Mouse (Mus musculus) ES-E14 (cell line): ENCODE results near the gene Slc24a2.

Experiments
- CHD2 ChIP-seq: IDR thresholded peaks from 2 replicates; pipeline ENCODE4 v1.6.1; 2014; ENCODE audit warnings: mild to moderate bottlenecking, low read depth, low read length, inconsistent platforms
- HCFC1 ChIP-seq: IDR thresholded peaks from 2 replicates; pipeline ENCODE4 v1.6.1; 2012; ENCODE audit warnings: low read length, inconsistent platforms, borderline replicate concordance; ENCODE audit not compliant: insufficient read depth
- MAFK ChIP-seq: IDR thresholded peaks from 2 replicates; pipeline ENCODE4 v1.6.1; 2014; ENCODE audit warnings: mild to moderate bottlenecking, low read depth, low read length, inconsistent platforms; ENCODE audit not compliant: insufficient read depth
- ZC3H11A ChIP-seq: IDR thresholded peaks from 2 replicates; pipeline ENCODE4 v1.6.1; 2012; ENCODE audit warnings: low read depth, mild to moderate bottlenecking, inconsistent platforms, low read length, borderline replicate concordance
- ZNF384 ChIP-seq: IDR thresholded peaks from 2 replicates; pipeline ENCODE4 v1.6.1; 2012; ENCODE audit warnings: low read depth, low read length, inconsistent platforms

GRCm38 (mm10) chr4:86992470-86992869, 237.8 kb downstream of the Slc24a2 start:
- TF ChIP-seq MAFK (no peak), ZNF384 (no peak), CHD2 (no peak), HCFC1 (no peak), ZC3H11A (0 out of 2 replicates have a peak, but pooled peaks have one; percentile 28)
